Mouse (Mus musculus) urinary bladder, postnatal 14 days (tissue): ENCODE data around the gene Mapk11.
A peak's percentile ranks its signal among the peaks of the same experiment; 100 is the strongest.

Experiments
- DNase-seq: peaks from one replicate; pipeline ENCODE4 v3.0.0; 2021; ENCODE audit warnings: low spot score

Mapk11 gene

GRCm38 (mm10) chr15:89173024-89173905 is 23.8 kb upstream of the Mapk11 start:
- no peak for DNase-seq

- no peak for DNase-seq
These were observed 23.0 kb upstream of the Mapk11 start for GRCm38 (mm10) chr15:89172276-89172935.

GRCm38 (mm10) chr15:89171526-89172051 is 22.2 kb upstream of the Mapk11 start:
- no peak for DNase-seq

GRCm38 (mm10) chr15:89170102-89170501 is 20.7 kb upstream of the Mapk11 start:
- DNase-seq: no peak

GRCm38 (mm10) chr15:89169431-89169830 is 20.0 kb upstream of the Mapk11 start:
- DNase-seq: peak; percentile 90

GRCm38 (mm10) chr15:89168922-89169321 is 19.5 kb upstream of the Mapk11 start:
- DNase-seq: no peak

- DNase-seq: no peak
These were observed 16.1 kb upstream of the Mapk11 start for GRCm38 (mm10) chr15:89165478-89165877.

GRCm38 (mm10) chr15:89161397-89161796 is 12.0 kb upstream of the Mapk11 start:
- peak; percentile 80 for DNase-seq

- DNase-seq: no peak
These were observed 9.1 kb upstream of the Mapk11 start for GRCm38 (mm10) chr15:89158516-89158915.

GRCm38 (mm10) chr15:89157954-89158353 is 8.5 kb upstream of the Mapk11 start:
- DNase-seq: peak; percentile 68

- DNase-seq: no peak
These were observed 2.9 kb upstream of the Mapk11 start for GRCm38 (mm10) chr15:89152312-89152711.

- no peak for DNase-seq
These were observed 588 bp upstream of the Mapk11 start for GRCm38 (mm10) chr15:89150041-89150390.

GRCm38 (mm10) chr15:89148496-89149270 is 745 bp downstream of the Mapk11 start:
- no peak for DNase-seq

- DNase-seq: no peak
These were observed 1.5 kb downstream of the Mapk11 start for GRCm38 (mm10) chr15:89147895-89148294.

GRCm38 (mm10) chr15:89147456-89147855 is 2.0 kb downstream of the Mapk11 start:
- DNase-seq: no peak

GRCm38 (mm10) chr15:89147024-89147423 is 2.4 kb downstream of the Mapk11 start:
- peak; percentile 56 for DNase-seq

GRCm38 (mm10) chr15:89146537-89146936 is 2.9 kb downstream of the Mapk11 start:
- peak; percentile 74 for DNase-seq

GRCm38 (mm10) chr15:89145813-89146350 is 3.5 kb downstream of the Mapk11 start:
- DNase-seq: no peak

GRCm38 (mm10) chr15:89144965-89145364 is 4.5 kb downstream of the Mapk11 start:
- DNase-seq: no peak

- no peak for DNase-seq
These were observed 6.3 kb downstream of the Mapk11 start for GRCm38 (mm10) chr15:89143134-89143533.

- no peak for DNase-seq
These were observed 7.5 kb downstream of the Mapk11 start for GRCm38 (mm10) chr15:89141905-89142304.

- DNase-seq: no peak
These were observed 8.0 kb downstream of the Mapk11 start for GRCm38 (mm10) chr15:89141443-89141842.
